Mouse (Mus musculus): ENCODE data around the gene Lrrfip2.

DNA sequence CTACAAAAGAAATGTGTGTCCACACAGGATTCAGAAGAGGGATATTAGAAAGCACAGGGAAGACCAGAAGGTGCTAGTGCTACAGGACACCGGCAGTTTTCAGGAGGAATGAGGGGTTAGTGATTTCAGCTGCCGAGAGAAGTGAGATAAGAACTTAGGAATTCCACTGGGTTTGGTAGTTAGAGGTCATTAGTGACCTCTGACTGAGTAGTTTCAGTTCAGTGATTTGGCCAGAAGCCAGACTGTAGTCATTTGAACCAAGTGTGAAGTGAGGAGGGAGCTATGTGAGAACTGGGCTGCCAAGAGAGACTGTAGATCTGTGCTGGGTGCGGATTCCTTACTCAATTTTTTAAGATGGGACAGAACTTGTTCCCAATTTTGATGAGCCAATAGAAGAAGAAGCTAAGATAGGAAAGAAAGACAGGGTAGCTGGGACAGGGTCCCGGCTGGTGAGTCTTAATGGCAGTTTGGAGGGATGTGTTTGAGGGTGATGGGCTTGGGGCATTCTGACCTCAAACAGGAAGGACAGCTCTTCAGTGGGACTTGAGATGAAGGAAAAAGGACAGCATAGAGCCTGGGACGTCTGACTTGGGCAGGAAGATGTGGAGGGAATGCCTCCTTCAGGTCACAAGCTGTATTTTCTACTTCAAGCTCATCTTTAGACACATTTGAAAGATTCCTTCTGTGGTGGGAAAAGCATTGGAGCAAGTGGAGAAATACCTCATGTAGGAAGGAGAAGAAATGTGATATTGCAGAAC is 32.0 kb downstream of the Lrrfip2 start:
- no peak for TF ChIP-seq ZC3H11A (IDR thresholded peaks at IDR 0.05; ENCODE audit: borderline replicate concordance, low read depth, low read length)
- no peak for TF ChIP-seq ZNF384 (IDR thresholded peaks at IDR 0.05; ENCODE audit: low read depth, low read length)
- TF ChIP-seq CHD2 (IDR thresholded peaks at IDR 0.05; ENCODE audit: low read depth, low read length) = no peak
- TF ChIP-seq HCFC1 (IDR thresholded peaks at IDR 0.05; ENCODE audit: borderline replicate concordance, insufficient read depth, low read length) = no peak
- TF ChIP-seq MAFK (IDR thresholded peaks at IDR 0.05; ENCODE audit: insufficient read depth, low read depth, low read length) = no peak
